Mouse (Mus musculus): Measurements from ENCODE around the gene Skint1.
"Not testable (repeated sequence)": the region's sequence is repeated elsewhere in the genome, so short reads cannot be mapped to it uniquely, and the experiment has no call there.

Skint1 gene

GRCm38 (mm10) chr4:112005969-112006368 is at the start of gene Skint1:
TSS of gene Skint1 (plus strand) at chr4:112006269.
- DNase-seq, result no peak

- no peak for DNase-seq
Observed at GRCm38 (mm10) chr4:111961309-111961708, 44.8 kb upstream of the Skint1 start.

- not testable (repeated sequence) for DNase-seq
Observed at GRCm38 (mm10) chr4:111963241-111963640, 42.8 kb upstream of the Skint1 start.

GRCm38 (mm10) chr4:111963669-111964068 is 42.4 kb upstream of the Skint1 start:
- no peak for DNase-seq

GRCm38 (mm10) chr4:111972623-111973022 is 33.4 kb upstream of the Skint1 start, which contains the start of gene Skint7:
TSS of gene Skint7 (plus strand) at chr4:111972923.
- no peak for DNase-seq

GRCm38 (mm10) chr4:112071716-112072115 is 65.6 kb downstream of the Skint1 start, which contains the start of gene Skint4:
TSS of gene Skint4 (plus strand) at chr4:112072016.
- DNase-seq, result no peak
